Mouse (Mus musculus): Measurements from ENCODE around the gene Olfr671. TPM values are rescaled to one million over a fixed set of nuclear protein-coding genes. Genes with fewer than 3 reads are reported as not detected.

The Olfr671 gene
- polyA plus RNA-seq (2014; fragmentation: Illumina TruSeq; extraction: RNeasy Lipid Tissue Mini Kit (QIAGEN cat#74804); ENCODE audit: low read depth, low replicate concordance), result not detected

GRCm38 (mm10) chr7:104979026-104979425 is at the start of gene Olfr671:
TSS of gene Olfr671 (minus strand) at chr7:104979126.

GRCm38 (mm10) chr7:105028360-105028759 is 49.4 kb upstream of the Olfr671 start, which contains the start of gene Olfr675:
TSS of gene Olfr675 (minus strand) at chr7:105028460.

GRCm38 (mm10) chr7:105001929-105002328 is 23.0 kb upstream of the Olfr671 start, which contains the start of gene Olfr672:
TSS of gene Olfr672 (minus strand) at chr7:105002029.

GRCm38 (mm10) chr7:104962520-104962919 is 16.4 kb downstream of the Olfr671 start, which contains the start of gene Olfr670:
TSS of gene Olfr670 (minus strand) at chr7:104962620.

GRCm38 (mm10) chr7:104933940-104934339 is 45.0 kb downstream of the Olfr671 start, which contains the start of gene Olfr669:
TSS of gene Olfr669 (plus strand) at chr7:104934240.

GRCm38 (mm10) chr7:104927957-104928356 is 51.0 kb downstream of the Olfr671 start, which contains the start of gene Olfr668:
TSS of gene Olfr668 (minus strand) at chr7:104928057.

Other genes with a start within 250 kb of the Olfr671 start
- not detected for gene Usp17le, start 201.7 kb downstream of the Olfr671 start, polyA plus RNA-seq (2014; fragmentation: Illumina TruSeq; extraction: RNeasy Lipid Tissue Mini Kit (QIAGEN cat#74804); ENCODE audit: low read depth, low replicate concordance)
- not detected for gene Usp17lb, start 136.5 kb downstream of the Olfr671 start, polyA plus RNA-seq (2014; fragmentation: Illumina TruSeq; extraction: RNeasy Lipid Tissue Mini Kit (QIAGEN cat#74804); ENCODE audit: low read depth, low replicate concordance)
- gene Usp17la, start 122.1 kb downstream of the Olfr671 start, polyA plus RNA-seq (2014; fragmentation: Illumina TruSeq; extraction: RNeasy Lipid Tissue Mini Kit (QIAGEN cat#74804); ENCODE audit: low read depth, low replicate concordance), result not detected
- not detected for gene Olfr665, start 101.1 kb downstream of the Olfr671 start, polyA plus RNA-seq (2014; fragmentation: Illumina TruSeq; extraction: RNeasy Lipid Tissue Mini Kit (QIAGEN cat#74804); ENCODE audit: low read depth, low replicate concordance)
- gene Olfr666, start 83.2 kb downstream of the Olfr671 start, polyA plus RNA-seq (2014; fragmentation: Illumina TruSeq; extraction: RNeasy Lipid Tissue Mini Kit (QIAGEN cat#74804); ENCODE audit: low read depth, low replicate concordance), result not detected
- not detected for gene Olfr667, start 57.6 kb downstream of the Olfr671 start, polyA plus RNA-seq (2014; fragmentation: Illumina TruSeq; extraction: RNeasy Lipid Tissue Mini Kit (QIAGEN cat#74804); ENCODE audit: low read depth, low replicate concordance)
- gene Olfr668, start 51.1 kb downstream of the Olfr671 start, polyA plus RNA-seq (2014; fragmentation: Illumina TruSeq; extraction: RNeasy Lipid Tissue Mini Kit (QIAGEN cat#74804); ENCODE audit: low read depth, low replicate concordance), result not detected
- not detected for gene Olfr669, start 44.9 kb downstream of the Olfr671 start, polyA plus RNA-seq (2014; fragmentation: Illumina TruSeq; extraction: RNeasy Lipid Tissue Mini Kit (QIAGEN cat#74804); ENCODE audit: low read depth, low replicate concordance)
- gene Olfr670, start 16.5 kb downstream of the Olfr671 start, polyA plus RNA-seq (2014; fragmentation: Illumina TruSeq; extraction: RNeasy Lipid Tissue Mini Kit (QIAGEN cat#74804); ENCODE audit: low read depth, low replicate concordance), result not detected
- gene Olfr672, start 22.9 kb upstream of the Olfr671 start, polyA plus RNA-seq (2014; fragmentation: Illumina TruSeq; extraction: RNeasy Lipid Tissue Mini Kit (QIAGEN cat#74804); ENCODE audit: low read depth, low replicate concordance), result not detected
- gene Olfr675, start 49.3 kb upstream of the Olfr671 start, polyA plus RNA-seq (2014; fragmentation: Illumina TruSeq; extraction: RNeasy Lipid Tissue Mini Kit (QIAGEN cat#74804); ENCODE audit: low read depth, low replicate concordance), result not detected
- gene Olfr676, start 53.6 kb upstream of the Olfr671 start, polyA plus RNA-seq (2014; fragmentation: Illumina TruSeq; extraction: RNeasy Lipid Tissue Mini Kit (QIAGEN cat#74804); ENCODE audit: low read depth, low replicate concordance), result not detected
- not detected for gene Olfr677, start 72.2 kb upstream of the Olfr671 start, polyA plus RNA-seq (2014; fragmentation: Illumina TruSeq; extraction: RNeasy Lipid Tissue Mini Kit (QIAGEN cat#74804); ENCODE audit: low read depth, low replicate concordance)
- gene Olfr678, start 85.3 kb upstream of the Olfr671 start, polyA plus RNA-seq (2014; fragmentation: Illumina TruSeq; extraction: RNeasy Lipid Tissue Mini Kit (QIAGEN cat#74804); ENCODE audit: low read depth, low replicate concordance), result not detected
- not detected for gene Olfr679, start 102.1 kb upstream of the Olfr671 start, polyA plus RNA-seq (2014; fragmentation: Illumina TruSeq; extraction: RNeasy Lipid Tissue Mini Kit (QIAGEN cat#74804); ENCODE audit: low read depth, low replicate concordance)
- not detected for gene Olfr680-ps1, start 113.7 kb upstream of the Olfr671 start, polyA plus RNA-seq (2014; fragmentation: Illumina TruSeq; extraction: RNeasy Lipid Tissue Mini Kit (QIAGEN cat#74804); ENCODE audit: low read depth, low replicate concordance)
- gene Olfr681, start 137.7 kb upstream of the Olfr671 start, polyA plus RNA-seq (2014; fragmentation: Illumina TruSeq; extraction: RNeasy Lipid Tissue Mini Kit (QIAGEN cat#74804); ENCODE audit: low read depth, low replicate concordance), result not detected
- gene Olfr683, start 167.9 kb upstream of the Olfr671 start, polyA plus RNA-seq (2014; fragmentation: Illumina TruSeq; extraction: RNeasy Lipid Tissue Mini Kit (QIAGEN cat#74804); ENCODE audit: low read depth, low replicate concordance), result not detected
- not detected for gene Olfr684, start 184.5 kb upstream of the Olfr671 start, polyA plus RNA-seq (2014; fragmentation: Illumina TruSeq; extraction: RNeasy Lipid Tissue Mini Kit (QIAGEN cat#74804); ENCODE audit: low read depth, low replicate concordance)
- not detected for gene Olfr685, start 206.9 kb upstream of the Olfr671 start, polyA plus RNA-seq (2014; fragmentation: Illumina TruSeq; extraction: RNeasy Lipid Tissue Mini Kit (QIAGEN cat#74804); ENCODE audit: low read depth, low replicate concordance)
- not detected for gene Olfr686, start 228.4 kb upstream of the Olfr671 start, polyA plus RNA-seq (2014; fragmentation: Illumina TruSeq; extraction: RNeasy Lipid Tissue Mini Kit (QIAGEN cat#74804); ENCODE audit: low read depth, low replicate concordance)

All from heart, adult 10 weeks (tissue).